Mouse (Mus musculus) naive thymus-derived CD4-positive, alpha-beta T cell, adult 5 months (primary cell): ENCODE results near the gene Lemd2. TPM values are rescaled to one million over a fixed set of nuclear protein-coding genes. Genes with fewer than 3 reads are reported as not detected.

Experiments used
- polyA plus RNA-seq: library from polyadenylated mRNA; unstranded; fragments of 100-300 nt; shearing (Covaris generic); gene quantifications from one replicate; pipeline ENCODE4 v1.2.1, GENCODE M21; 2017

Gene Lemd2
- 91.5 TPM for polyA plus RNA-seq

DNA sequence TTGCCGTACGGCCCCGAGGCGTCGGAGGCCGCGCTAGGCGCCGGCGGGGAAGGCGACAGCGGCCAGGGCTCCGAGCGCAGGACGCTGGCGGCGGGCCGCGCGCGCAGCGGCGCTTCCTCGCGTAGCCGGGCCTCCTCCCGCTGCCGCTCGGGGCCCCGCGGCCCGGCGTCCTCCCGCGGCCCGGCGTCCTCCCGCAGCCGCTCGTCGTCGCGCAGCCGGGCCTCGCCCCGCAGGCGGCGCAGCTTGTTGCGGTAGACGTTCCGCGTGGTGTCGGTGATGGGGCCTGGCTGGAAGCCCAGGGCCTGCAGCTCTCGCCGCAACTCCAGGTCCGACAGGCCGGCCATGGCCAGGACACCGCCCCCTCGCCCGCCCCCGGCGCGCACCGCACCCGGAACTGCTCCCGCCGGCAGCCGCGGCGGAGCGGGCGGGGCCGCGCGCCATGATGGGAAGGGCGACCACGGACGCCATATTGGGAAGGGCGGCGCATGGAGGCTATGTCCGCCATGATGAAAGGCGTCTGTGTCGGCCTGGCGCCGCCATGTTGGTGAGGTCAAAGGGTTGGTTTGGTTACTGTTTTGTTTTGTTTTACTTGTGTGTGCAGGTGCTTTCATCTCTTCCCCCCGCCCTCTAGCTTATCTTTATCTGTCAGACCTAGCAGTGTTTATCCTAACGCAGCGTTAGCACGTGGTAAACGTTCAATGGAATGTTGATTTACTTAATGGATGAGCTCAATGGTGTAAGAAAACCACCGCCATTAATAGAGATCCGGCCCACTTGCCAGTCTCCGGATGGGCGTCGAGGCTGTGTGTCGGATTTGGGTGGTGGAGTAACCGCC lies at the start of gene Lemd2:
Lemd2 (minus strand) TSS at position 395 of the 835 bp plus-strand sequence.

DNA sequence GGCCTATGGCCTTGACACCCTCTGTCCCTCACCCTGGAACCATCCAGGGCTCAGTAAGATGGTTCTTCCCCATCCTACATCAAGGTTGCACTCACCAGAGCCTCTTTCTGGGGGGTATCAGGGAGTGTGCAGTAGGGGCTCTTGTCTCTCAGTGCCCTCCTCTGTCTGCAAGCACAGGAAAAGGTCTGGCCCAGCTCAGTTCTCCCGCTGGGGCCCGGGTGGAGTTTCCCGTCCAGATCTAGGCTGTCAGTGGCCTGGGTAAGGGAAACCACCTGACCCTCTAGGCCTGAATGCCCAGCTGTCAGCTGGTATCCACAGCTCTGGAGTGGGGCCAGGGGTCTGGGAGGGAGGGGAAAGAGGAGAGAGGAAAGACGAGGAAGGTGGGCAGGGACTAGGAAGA lies 36.7 kb downstream of the Lemd2 start, which contains the start of gene Ip6k3:
Ip6k3 (minus strand) TSS at position 251 of the 400 bp plus-strand sequence.

Other genes with a start within 250 kb of the Lemd2 start
- gene Zbtb9, start 231.3 kb downstream of the Lemd2 start, polyA plus RNA-seq: 33.5 TPM
- gene Bak1, start 175.5 kb downstream of the Lemd2 start, polyA plus RNA-seq: 0.47 TPM
- gene Itpr3, start 147.2 kb downstream of the Lemd2 start, polyA plus RNA-seq: 37.5 TPM
- gene Uqcc2, start 70.6 kb downstream of the Lemd2 start, polyA plus RNA-seq: 48.6 TPM
- not detected for gene Ip6k3, start 36.7 kb downstream of the Lemd2 start, polyA plus RNA-seq